Mouse (Mus musculus) gastrocnemius, adult 2 months (tissue): Measurements from ENCODE around the gene Arhgap15. TPM values are rescaled to one million over a fixed set of nuclear protein-coding genes. Genes with fewer than 3 reads are reported as not detected.

Experiments used
- DNase-seq: peaks from one replicate; pipeline ENCODE4 v3.0.0; 2022
- H3K27ac ChIP-seq: fragments of 200-600 bp; 2 replicates; pipeline ENCODE4 v1.8.1; 2022; ENCODE audit warnings: mild to moderate bottlenecking
- H3K4me3 ChIP-seq: fragments of 200-600 bp; 2 replicates; pipeline ENCODE4 v1.8.1; 2022; ENCODE audit warnings: mild to moderate bottlenecking, moderate library complexity
- CTCF ChIP-seq: fragments of 200-600 bp; IDR thresholded peaks from 2 replicates; pipeline ENCODE4 v1.8.1; 2022; ENCODE audit warnings: antibody characterized with exemption, mild to moderate bottlenecking, moderate library complexity
- intact Hi-C: fragments of 180-260 bp; cut with DNase I; formaldehyde crosslinking; loops from one replicate; pipeline ENCODE4 v1.15.1; 2025
- total RNA-seq, 2 experiments: library from RNA; stranded (reverse); gene quantifications; 2 replicates each; pipeline ENCODE4 v1.2.3; 2021

Arhgap15 gene
- total RNA-seq, 2 experiments from 2014 or later: 0.64 to 0.74 TPM

- Histone ChIP-seq H3K4me3 (no peak overlapping the region), H3K27ac (no peak overlapping the region)
- no peak for TF ChIP-seq CTCF
- DNase-seq: no peak
- intact Hi-C loops: no loop called here
These were observed 608.2 kb downstream of the Arhgap15 start for GRCm38 (mm10) chr2:44356887-44357251.

DNA sequence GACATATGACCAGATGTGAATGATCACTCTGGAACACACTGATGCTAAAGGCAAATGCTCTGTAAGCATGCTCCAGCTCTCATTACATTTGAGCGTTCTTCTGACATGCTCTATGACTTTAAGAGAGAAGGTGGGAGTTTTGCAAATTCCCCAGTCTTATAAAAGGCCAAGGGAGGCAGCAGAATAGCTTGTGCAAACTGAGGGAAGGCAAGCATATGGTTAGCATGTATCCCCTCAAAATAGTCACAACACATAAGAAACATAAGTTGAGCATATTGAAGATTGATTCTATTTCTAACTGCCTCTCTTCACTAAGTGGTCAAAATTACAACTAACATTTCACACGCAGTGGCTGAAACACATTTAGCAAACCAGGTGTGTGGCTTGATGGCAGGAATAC, 631.6 kb downstream of the Arhgap15 start:
- DNase-seq: no peak
- intact Hi-C loops: no loop called here
- Histone ChIP-seq H3K27ac (no peak overlapping the region), H3K4me3 (no peak overlapping the region)
- TF ChIP-seq CTCF: no peak

DNA sequence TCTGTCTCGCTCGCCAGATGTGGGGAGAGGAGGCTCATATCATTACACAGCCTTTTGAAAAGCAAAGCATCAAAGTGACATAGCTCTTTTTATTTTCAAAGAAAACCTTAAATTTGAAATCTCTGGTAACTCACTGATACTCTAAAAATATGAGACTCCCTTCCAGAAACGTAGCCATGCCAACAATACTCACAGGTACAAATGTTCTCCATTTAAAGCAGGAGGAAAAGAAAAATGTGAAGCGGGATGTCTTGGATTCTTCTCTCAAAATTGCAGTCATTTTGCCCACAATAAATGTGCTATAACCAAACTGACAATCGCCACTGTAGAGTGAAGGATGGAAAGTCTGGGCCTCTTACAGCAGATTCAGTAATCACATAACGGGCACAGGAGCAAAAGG, 635.9 kb downstream of the Arhgap15 start:
- Histone ChIP-seq H3K27ac (no peak overlapping the region), H3K4me3 (no peak overlapping the region)
- TF ChIP-seq CTCF: no peak
- intact Hi-C loops: no loop called here
- DNase-seq: no peak

- intact Hi-C loops: no loop called here
- Histone ChIP-seq H3K4me3 (no peak overlapping the region), H3K27ac (no peak overlapping the region)
- DNase-seq: no peak
- no peak for TF ChIP-seq CTCF
These were observed 640.9 kb downstream of the Arhgap15 start for GRCm38 (mm10) chr2:44389556-44389955.

DNA sequence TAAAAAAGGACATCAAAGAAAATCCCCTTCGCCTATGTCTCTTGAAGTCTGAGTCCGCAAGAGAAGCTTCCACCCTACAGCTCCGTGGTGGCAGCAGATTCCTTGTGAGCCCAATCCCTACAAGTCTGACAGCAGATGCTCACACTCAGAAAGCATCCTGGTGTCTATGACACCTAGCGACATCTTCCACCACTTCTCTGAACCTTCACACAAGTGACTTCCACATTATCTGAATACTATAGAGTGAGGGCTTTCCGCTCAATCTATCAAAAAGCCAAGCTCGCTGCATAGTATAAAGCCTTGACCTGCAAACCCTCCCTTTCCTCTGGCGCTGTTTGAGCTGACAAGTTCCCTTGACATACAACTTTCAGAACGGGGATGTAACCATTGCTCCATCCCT, 645.2 kb downstream of the Arhgap15 start:
- H3K27ac ChIP-seq: no peak overlapping the region
- intact Hi-C loops: no loop called here
- no peak for TF ChIP-seq CTCF
- no peak overlapping the region for H3K4me3 ChIP-seq
- DNase-seq: no peak

GRCm38 (mm10) chr2:44394956-44395501, 646.4 kb downstream of the Arhgap15 start:
- H3K4me3 ChIP-seq: no peak overlapping the region
- no peak overlapping the region for H3K27ac ChIP-seq
- no peak for TF ChIP-seq CTCF
- no peak for DNase-seq
- intact Hi-C loops: no loop called here

DNA sequence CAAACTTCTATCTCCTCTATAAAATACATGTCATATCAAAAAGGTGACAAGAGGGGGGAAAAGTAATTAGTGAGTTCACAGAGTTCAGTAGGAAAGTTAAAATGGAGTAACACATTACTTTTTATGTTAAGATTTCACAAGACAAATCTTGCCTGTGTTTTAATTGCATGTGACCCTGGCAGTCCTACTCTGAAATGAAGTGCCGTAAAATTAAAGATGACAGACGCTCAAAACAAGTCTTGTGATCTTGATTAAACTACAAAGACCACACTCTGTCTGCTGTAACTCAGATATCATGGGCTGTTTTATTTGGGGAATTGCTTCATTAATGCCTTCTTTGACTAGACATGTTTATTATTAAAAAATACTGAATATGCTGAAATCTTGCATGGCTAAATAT, 647.0 kb downstream of the Arhgap15 start:
- no peak overlapping the region for H3K27ac ChIP-seq
- TF ChIP-seq CTCF: no peak
- no peak overlapping the region for H3K4me3 ChIP-seq
- no peak for DNase-seq
- intact Hi-C loops: no loop called here

- DNase-seq: no peak
- H3K4me3 ChIP-seq: no peak overlapping the region
- TF ChIP-seq CTCF: no peak
- intact Hi-C loops: no loop called here
- H3K27ac ChIP-seq: no peak overlapping the region
These were observed 648.6 kb downstream of the Arhgap15 start for GRCm38 (mm10) chr2:44397209-44397608.

- DNase-seq: no peak
- intact Hi-C loops: no loop called here
- TF ChIP-seq CTCF: no peak
- Histone ChIP-seq H3K27ac (no peak overlapping the region), H3K4me3 (no peak overlapping the region)
These were observed 649.2 kb downstream of the Arhgap15 start for GRCm38 (mm10) chr2:44397735-44398337.

- no peak for TF ChIP-seq CTCF
- intact Hi-C loops: no loop called here
- Histone ChIP-seq H3K4me3 (no peak overlapping the region), H3K27ac (no peak overlapping the region)
- DNase-seq: no peak
These were observed 650.7 kb downstream of the Arhgap15 start for GRCm38 (mm10) chr2:44399191-44399926.

GRCm38 (mm10) chr2:44401704-44402422, 653.2 kb downstream of the Arhgap15 start:
- no peak for DNase-seq
- Histone ChIP-seq H3K4me3 (no peak overlapping the region), H3K27ac (no peak overlapping the region)
- intact Hi-C loops: no loop called here
- TF ChIP-seq CTCF: no peak

DNA sequence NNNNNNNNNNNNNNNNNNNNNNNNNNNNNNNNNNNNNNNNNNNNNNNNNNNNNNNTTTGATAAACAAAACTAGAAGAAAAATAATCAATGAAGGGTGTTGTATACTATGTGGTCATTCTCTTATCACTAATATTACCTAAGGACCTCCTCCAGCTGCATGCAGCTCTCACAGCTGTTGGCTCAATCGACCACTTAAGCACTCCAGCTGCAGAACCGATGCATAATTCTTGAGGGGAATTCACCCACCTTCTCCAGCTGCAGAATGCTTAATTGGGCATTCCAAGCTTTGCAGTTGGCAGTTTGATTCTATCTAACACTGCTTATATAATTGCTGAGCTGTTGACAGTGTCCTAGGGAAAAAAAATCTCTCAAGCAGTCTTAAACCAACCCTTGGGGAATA, 663.0 kb downstream of the Arhgap15 start:
- Histone ChIP-seq H3K4me3 (no peak overlapping the region), H3K27ac (no peak overlapping the region)
- no peak for TF ChIP-seq CTCF
- intact Hi-C loops: no loop called here
- DNase-seq: no peak

- TF ChIP-seq CTCF: no peak
These were observed 667.7 kb downstream of the Arhgap15 start for GRCm38 (mm10) chr2:44416331-44416730.

More at GRCm38 (mm10) chr2:44416331-44416730, 667.7 kb downstream of the Arhgap15 start:
- Histone ChIP-seq H3K4me3 (no peak overlapping the region), H3K27ac (no peak overlapping the region)
- intact Hi-C loops: no loop called here
- DNase-seq: no peak
